Mouse (Mus musculus): ENCODE data around the gene A030005K14Rik.

A030005K14Rik gene

GRCm38 (mm10) chr1:83038109-83038672 is 21.0 kb downstream of the A030005K14Rik start, which contains the start of gene Slc19a3:
Gene Slc19a3 (minus strand): TSS chr1:83038448.
- in situ Hi-C loops (cut with MboI; ENCODE audit: unreplicated experiment in 2 of 2), result no loop called here

- in situ Hi-C loops (cut with MboI; ENCODE audit: unreplicated experiment in 2 of 2), result no loop called here
Observed at GRCm38 (mm10) chr1:83036892-83037667, 22.1 kb downstream of the A030005K14Rik start.

GRCm38 (mm10) chr1:83034509-83034908 is 24.7 kb downstream of the A030005K14Rik start:
- in situ Hi-C loops (cut with MboI; ENCODE audit: unreplicated experiment in 2 of 2), result no loop called here

- in situ Hi-C loops (cut with MboI; ENCODE audit: unreplicated experiment in 2 of 2), result no loop called here
Observed at GRCm38 (mm10) chr1:83032508-83032907, 26.7 kb downstream of the A030005K14Rik start.

- in situ Hi-C loops (cut with MboI; ENCODE audit: unreplicated experiment in 2 of 2), result no loop called here
Observed at GRCm38 (mm10) chr1:83031950-83032349, 27.2 kb downstream of the A030005K14Rik start.

GRCm38 (mm10) chr1:83016556-83016955 is 42.6 kb downstream of the A030005K14Rik start:
- in situ Hi-C loops (cut with MboI; ENCODE audit: unreplicated experiment in 2 of 2), result no loop called here

- in situ Hi-C loops (cut with MboI; ENCODE audit: unreplicated experiment in 2 of 2), result no loop called here
Observed at GRCm38 (mm10) chr1:83015329-83015879, 43.8 kb downstream of the A030005K14Rik start.

GRCm38 (mm10) chr1:83014477-83014876 is 44.7 kb downstream of the A030005K14Rik start:
- in situ Hi-C loops (cut with MboI; ENCODE audit: unreplicated experiment in 2 of 2), result no loop called here

All from v-Abl transformed pro-B cells (cell line).